Mouse (Mus musculus) thymus, postnatal 0 days (tissue): ENCODE data around the gene Ifitm3. TPM values are rescaled to one million over a fixed set of nuclear protein-coding genes. Genes with fewer than 3 reads are reported as not detected.
"Not testable (repeated sequence)": the region's sequence is repeated elsewhere in the genome, so short reads cannot be mapped to it uniquely, and the experiment has no call there.

Source experiments
- DNase-seq: peaks from one replicate; pipeline ENCODE4 v3.0.0-alpha.2; 2015; ENCODE audit warnings: low spot score
- polyA plus RNA-seq: library from polyadenylated mRNA; unstranded; fragments of >200 nt; fragmentation: Nextera tagmentation; extraction: Ambion mirVana; gene quantifications from 2 replicates; pipeline ENCODE4 v1.2.1, GENCODE M21; 2015

Gene Ifitm3
- polyA plus RNA-seq, 1 experiment from 2014 or later, result 987 TPM

DNA sequence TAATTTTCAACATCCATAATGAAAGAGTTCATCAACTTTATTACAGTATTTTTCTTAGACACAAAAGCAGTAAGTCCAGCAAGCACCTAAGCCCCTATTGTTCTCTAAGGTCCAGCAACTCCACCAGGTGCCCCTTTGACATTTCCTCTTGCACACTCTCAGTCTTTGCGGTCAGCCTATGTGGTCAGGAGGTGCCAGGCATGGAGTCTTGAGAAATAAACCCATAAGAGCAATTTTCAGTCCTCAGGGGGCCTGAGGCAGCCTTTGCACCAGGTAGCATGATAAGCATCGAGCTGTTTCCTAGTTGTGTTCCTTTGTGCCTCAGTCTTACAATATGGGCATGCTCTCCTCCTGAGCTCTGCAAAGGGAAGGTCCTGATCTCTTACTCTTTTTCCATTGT is 26.1 kb upstream of the Ifitm3 start:
- DNase-seq, result not testable (repeated sequence)

DNA sequence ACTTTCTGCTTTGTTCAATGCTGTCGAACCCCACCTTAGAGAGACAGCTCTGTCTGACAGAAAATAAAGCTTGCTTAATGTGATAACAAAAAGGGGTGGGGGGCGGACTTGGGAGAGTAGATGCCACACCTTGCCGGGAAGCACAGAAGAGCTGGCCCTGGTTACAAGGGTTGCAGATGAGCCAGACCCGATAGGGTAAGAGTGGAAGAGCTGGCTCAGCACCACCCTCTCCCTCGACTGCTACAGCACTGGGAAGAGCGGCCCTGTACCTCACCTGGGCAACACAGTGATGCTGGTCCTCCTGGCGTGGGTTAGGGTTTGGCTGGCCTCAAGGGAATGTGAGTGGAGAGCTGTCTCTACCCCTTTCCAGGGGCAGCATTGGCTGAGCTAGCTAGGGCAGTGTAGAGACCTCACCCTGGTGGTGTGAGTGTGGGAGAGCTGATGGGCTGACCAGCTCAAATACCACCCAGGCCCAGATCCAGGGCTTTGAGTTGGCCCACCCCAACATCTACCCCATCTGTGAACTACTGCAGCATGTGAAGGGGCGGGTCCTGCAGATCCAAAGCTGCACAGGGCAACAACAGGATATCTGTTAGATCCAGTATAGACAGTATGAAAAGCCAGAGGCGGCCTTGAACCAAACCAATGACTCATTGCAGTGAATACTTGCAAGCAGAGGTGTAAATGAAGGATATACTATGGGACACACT is 22.0 kb upstream of the Ifitm3 start:
- DNase-seq, result no peak

DNA sequence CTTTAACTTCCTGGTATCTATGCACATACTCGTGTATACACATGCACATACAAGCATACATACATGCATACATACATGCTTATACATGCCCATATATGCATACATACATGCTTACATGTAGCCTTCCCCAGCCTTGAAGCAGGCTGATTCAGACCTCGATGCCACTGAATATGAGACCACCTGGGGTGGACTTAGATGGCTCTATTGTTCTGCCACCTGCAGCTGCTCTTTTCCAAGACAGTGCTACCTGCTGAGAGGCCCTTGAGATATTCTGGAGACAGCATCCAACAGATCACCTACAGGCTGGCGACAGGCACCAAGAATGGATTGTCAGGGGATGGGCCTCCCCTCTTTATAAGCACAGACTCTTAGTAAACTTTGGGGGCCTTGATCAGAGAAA is 19.8 kb upstream of the Ifitm3 start:
- DNase-seq, result no peak

DNA sequence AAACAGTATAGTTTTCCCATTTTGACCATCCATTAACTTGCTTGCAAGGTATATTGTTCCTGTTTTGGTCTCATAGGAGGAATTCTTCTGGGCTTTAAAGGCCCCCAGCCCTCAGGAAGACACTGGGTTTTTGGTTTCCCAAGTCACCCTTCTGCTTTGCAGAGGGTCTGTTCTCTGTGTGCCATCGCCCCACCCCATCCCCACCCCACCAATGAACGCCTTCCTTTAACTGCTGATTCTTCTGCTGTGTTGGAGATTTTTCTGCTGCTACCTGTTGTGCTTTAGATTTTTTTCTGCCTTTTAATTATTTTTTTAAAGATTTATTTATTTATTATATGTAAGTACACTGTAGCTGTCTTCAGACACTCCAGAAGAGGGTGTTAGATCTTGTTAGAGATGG is 18.3 kb upstream of the Ifitm3 start, which contains the start of gene Gm17387:
TSS of gene Gm17387 (plus strand) at position 301 of the 400 bp plus-strand sequence.
- DNase-seq, result no peak

DNA sequence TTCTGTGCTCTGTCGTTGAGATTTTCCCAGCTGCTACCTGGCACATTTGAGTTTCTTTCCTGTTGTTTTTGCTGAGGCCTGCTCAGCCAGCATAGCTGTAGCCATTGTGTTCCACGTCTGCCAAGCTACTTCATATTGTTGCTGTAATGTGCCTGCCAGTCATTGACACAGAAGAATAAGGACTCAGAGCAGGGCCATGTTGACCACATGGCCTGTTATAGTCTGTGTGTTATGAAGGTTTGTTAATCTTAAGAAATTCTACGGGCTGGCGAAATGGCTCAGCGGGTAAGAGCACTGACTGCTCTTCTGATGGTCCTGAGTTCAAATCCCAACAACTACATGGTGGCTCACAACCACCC is 16.1 kb upstream of the Ifitm3 start:
- DNase-seq, result no peak

DNA sequence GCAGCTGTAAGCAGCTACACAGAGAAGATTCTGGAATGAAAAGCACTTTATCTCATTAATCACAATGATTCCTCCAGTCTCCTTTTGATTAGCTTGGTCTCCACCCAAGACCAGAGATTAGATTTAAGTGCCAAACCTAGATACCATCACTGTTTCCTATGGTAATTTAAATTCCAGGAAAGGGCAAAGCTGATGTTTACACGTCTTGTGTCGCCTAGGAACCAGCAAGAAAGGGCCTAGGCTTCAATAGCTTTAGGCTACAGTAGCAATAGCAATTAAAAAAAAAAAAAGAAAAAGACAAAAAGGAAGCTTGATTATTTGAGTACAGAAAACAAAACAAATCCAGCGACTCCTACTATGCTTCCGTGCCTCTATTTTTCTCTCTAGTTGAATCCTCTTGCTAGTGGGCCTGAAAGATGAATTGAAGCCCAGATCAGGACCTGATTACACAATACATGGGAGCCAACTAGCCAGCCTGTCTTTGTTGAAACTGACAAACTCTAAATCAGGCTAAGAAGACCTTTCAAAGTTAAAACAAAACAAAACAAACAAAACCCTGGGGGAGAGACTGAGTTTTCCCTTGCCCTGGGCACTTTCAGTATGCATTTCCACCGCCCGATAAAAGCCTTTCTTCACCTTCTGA is 15.6 kb upstream of the Ifitm3 start:
- no peak for DNase-seq

DNA sequence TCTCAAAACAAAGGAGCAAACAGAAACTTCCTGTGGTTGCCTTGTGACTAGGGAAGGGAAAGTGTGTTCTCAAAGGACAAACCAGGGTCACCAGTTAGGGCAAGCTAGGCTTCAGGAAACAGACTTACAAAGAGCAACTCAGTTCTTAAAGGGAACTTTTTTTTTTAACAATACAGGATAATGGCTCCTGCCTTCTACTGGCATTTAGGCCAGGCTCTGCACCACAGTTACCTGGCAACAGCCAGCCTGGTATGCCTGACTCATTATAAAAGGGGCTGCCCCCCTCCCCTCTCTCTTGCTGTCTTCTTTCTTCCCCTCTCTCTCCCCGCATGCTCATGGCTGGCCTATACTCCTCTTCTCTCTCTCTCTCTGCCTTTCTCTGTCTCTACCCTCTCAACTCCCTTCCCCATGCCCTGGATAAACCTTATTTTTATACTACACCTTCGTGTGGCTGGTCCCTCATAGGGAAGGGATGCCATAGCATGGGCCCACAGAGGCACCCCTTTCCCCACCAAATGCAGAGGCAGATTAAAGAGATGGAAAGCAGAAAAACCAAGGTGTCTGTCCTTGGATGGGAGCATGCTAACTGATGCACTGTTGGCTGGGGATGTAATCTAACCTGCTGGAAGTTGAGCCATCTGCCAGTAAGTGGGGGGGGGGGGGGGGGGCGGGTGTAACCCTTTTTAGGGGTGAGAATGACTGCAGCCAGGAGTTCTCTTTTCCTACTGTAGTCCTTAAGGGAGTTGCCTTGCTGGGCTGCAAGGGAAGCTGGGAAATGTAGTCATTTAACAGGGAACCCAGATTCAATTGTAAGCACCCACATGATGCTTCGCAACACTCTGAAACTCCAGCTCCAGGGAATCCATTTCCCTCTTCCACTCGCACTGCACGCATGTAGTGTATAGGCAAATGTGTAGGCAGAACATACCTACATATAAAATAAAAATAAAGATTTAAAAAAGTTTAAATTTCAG is 14.6 kb upstream of the Ifitm3 start:
- no peak for DNase-seq

DNA sequence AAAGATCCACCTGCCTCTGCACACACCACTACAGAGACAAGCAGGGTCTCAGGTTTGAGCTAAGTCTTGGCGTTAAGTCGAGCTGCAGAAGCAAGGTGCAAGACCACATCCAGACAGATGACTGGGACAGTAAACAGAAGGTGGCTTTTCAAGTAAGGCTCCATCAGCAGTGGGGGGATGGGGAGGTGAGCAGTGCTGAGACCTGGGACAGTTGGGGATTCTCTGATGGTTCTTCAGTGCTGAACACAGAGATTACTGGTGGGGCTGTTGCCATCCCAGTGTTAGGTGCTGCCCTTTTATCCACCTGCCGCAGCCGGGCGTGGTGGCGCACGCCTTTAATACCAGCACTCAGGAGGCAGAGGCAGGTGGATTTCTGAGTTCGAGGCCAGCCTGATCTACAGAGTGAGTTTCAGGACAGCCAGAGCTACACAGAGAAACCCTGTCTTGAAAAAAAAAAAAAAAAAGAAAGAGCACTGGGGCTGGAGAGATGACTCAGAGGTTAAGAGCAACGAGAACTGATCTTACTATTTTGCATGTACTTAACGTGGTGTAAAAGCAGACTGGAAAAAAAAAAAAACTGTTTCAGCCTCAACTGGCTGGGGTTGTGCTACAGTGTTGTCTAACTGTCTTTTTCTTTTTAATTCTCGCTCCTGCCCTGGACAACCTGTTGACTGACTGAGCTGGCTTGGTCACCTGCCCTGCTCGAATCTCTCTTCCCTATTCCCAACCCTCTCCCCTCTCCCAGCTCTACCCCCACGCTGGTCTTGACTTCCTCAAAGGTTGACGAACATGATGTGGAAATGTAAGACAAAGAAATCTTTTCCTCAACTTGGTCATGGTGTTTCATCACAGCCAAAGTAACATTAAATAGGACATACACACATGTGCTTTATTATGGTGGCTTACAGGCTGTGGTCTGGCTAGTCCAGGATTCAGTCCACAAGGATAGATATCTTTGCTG is 11.2 kb upstream of the Ifitm3 start:
- DNase-seq, result no peak

DNA sequence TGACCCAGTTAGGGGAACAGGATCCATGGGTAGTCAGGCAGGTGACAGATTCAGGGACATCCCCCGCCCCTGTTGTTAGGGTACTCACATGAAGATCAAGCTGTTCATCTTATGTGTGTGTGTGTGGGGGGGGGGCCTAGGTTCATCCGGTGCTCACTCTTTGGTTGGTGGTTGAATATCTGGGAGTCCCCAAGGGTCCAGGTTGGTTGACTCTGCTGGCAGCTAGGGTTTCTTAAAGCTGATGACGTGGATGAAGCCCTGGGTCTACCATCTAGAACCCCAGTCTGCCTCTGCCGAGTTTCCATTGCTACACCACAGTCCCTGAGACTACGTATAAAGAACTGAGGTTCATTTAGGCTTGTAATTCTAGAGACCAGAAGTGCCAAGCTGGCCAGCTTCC is 8.5 kb upstream of the Ifitm3 start:
- no peak for DNase-seq

DNA sequence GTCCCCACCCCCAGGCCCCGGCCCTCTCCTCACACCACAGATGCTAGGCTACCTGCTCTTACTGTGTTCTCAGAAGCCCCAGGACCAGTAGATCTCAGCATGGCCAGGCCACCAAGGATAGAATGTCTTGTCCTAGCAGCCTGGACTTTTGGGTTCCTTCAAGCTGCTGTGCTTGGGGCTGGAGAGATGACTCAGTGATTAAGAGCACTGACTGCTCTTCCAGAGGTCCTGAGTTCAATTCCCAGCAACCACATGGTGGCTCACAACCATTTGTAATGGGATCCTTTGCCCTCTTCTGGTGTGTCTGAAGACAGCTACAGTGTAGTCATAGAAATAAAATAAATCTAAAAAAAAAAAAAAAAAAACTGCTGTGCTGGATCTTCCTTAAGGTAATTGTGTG is 7.3 kb upstream of the Ifitm3 start, which contains the start of gene Ifitm6:
TSS of gene Ifitm6 (minus strand) at position 101 of the 400 bp plus-strand sequence.
- not testable (repeated sequence) for DNase-seq

DNA sequence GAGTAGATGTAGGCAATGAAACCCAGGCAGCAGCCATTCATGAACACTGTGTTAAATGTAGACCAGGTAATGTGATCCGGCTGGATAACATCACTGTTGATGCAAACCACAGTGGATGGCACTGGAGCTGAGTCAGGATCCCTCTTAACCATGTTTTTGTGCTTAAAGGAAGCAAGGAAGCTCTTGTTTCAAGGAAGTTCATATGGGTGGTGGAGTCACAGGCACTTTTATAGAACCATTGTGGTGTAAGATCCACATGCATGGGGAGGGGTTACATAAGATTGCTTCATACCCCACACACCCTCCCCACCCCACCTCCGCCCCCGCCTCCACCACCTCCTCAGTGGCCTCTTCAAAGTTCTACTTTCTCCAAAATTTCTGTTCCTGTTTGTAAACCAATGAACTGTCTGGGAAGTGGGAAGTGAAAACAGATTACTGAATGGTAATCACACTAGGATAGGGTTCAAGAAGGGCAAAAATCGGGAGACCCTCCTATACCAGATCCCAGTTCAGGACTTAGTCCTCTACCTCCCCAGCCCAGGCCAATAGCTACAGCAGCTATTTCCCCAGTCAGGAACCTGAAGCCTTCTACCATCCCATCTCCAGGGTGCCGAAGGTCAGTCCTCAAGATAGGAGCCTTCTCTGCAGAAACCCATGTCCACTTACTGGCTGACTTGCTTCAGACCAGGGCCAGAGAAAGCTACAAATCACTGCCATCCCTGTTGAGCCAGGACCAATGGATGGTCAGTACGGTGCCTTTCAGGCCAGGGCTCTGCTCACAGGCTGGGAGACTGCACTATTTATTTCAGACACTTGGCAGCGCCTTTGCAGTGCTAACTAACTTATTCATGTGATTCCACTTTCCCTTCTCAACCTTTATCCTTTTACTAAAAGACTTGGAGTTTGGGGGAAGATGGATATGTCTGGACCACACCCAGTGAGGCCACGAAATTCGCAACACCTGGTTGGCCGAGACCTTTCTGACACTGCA is 6.4 kb upstream of the Ifitm3 start:
- DNase-seq, result no peak

DNA sequence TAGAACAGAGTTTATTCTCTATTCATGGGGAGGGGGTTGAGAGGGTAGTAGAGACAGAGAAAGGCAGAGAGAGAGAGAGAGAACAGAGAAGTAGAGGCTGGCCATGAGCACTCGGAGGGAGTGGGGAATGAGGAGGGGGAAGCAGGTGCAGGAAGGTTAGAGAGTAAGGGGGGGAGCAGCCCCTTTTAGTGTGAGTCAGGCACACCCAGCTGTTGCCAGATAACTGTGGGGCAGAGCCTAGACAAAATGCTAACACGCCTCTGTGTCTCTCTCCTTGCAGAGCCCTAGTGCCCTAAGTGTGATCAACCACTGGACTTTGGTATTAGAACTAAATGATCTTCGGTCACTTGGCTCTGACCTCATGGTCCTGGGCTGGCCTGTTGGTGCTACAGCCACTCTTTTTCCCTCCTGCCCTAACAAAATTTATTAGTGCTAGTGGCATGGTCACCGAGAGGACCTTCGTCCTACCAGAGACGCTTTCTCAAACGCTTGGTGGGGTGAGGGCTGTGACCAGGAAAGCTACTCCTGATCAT is 734 bp upstream of the Ifitm3 start:
- no peak for DNase-seq

DNA sequence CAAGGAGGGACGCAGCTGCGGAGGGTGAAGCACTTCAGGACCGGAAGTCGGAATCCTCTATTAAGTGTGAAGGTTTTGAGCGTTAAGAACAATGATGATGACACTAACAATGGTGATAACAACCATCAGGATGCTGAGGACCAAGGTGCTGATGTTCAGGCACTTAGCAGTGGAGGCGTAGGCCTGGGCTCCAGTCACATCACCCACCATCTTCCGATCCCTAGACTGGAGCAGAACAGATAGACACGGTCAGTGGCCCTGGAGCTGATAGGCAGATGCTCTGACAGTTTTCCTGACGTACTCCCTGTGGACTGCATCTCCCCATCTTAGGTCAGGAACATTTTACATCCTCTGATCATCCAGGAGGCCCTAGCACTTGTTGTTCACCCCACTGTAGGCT is 905 bp downstream of the Ifitm3 start:
- DNase-seq, result no peak

DNA sequence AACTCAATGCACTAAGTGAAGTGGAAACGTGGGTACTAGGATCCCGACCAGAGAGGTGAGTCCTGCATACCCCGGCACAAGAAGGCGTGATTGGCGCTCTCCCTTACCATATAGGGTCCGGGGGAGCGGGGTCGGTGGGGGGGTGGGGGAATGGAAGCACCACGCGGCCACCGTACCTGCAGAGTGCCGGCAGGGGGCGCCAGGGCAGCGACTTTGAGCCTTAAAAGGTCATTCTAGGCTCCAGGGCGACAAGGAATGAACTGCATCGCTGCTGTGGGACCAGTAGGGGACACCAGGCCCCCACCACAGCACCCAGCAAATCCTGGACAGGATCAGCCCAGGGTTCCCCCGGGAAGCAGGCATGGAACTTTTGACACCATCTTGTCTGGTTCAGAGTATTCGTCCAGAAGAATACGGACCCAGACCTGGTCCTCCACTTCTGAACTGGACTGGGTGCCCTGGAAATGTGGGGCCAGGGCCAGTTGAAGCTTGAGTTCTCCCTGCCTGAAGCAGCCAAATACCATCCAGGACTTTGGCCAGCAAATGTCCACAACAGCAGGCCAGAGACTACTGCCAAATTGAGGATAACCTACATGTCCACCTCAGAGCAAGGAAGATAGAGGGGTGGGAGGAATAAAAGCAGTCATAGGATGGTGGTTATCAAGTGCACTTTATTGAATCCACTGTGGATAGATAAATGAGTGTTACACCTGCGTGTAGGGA is 1.5 kb downstream of the Ifitm3 start:
- DNase-seq, result peak; percentile 77

DNA sequence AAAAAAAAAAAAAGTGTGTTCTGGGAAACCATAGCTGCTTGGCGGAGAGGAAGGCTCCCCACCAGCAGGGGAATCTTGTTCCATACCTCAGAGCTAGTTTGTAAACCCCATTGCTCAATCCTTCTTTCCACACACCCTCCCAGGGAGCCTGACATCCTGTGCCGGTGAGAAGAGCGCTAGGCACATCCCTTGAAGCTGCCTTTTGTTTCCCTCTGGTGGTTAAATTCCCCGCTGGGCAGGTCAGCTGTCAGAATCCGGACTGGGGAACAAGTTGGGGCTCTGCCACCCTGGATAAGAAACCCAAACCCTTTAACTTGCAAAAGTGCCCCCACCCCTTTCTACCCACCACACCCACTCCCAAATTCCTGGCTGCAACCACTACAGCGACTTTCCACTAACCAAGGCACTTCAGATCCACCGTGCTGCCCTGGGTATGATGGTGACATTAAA is 2.2 kb downstream of the Ifitm3 start:
- DNase-seq, result no peak

DNA sequence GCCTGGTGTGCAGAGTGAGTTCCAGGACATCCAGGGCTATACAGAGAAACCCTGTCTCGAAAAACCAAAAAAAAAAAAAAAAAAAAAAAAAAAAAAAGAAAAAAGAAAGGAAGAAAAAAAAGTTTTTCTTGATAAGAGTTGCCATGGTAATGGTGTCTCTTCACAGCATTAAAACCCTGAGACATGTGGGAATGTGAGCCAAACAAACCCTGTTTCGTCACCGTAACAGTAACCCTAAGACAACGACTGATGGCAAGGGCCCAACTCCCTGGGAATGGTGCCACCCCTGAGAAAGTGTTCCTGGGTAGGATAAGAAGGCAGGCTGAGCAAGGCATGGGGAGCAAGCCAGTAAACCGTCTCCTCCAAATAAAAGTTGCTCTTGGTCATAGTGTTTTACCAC is 3.7 kb downstream of the Ifitm3 start:
- DNase-seq, result no peak

DNA sequence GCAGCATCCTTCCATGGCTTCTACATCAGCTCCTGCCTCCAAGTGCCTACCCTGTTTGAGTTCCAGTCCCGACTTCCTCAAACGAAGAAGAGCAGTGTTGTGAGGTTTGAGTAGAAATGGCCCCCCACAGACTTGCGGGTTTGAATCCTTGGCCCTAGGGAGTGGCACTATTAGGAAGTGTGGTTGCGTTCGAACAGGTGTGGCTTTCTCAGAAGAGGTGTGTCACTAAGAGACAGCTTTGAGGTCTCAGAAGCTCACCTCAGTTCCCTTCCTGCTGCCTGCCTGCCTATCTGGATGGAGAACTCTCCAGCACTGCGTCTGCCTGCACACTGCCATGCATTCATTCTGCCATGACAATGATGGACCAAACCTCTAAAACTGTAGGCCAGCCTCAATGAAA is 4.1 kb downstream of the Ifitm3 start:
- DNase-seq, result no peak

DNA sequence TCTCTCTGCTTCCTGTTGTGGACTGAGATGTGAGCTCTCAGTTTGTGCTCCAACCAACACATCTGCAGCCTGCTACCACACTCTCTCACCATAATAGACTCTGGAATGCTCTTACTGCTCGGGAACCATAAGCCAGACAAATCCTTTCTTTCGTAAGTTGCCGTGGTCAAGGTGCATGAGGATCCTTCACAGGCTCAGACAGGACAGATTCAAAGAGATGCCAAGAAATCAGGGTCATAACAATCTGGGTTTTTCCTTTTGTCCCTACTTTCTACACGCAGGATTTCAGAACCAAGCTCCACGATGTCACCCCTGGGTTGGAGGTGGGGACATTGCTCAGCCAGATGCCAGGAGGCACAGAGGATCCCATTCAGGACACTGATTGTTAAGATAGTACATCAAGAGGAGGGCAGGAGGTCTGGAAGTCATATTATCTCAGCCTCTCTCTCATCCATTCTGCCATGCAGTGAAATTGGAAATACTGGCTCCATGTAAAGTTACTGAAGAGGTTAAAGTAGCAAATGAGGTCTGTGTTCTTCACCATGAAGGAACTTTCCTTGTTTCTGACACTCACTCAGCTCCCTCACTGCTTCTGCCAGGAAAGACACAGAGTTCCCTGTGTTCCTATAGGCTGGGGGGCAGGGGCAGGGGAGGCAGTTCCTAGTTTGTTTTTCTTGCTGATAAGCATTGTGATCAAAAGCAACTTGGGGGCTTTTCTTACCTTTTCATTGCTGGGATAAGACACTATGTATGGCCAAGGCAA is 7.1 kb downstream of the Ifitm3 start:
- DNase-seq, result no peak
